Mouse (Mus musculus) embryonic facial prominence, embryonic 13.5 days (tissue): ENCODE data around the gene Tmem132c. TPM values are rescaled to one million over a fixed set of nuclear protein-coding genes. Genes with fewer than 3 reads are reported as not detected.

Source experiments
- ATAC-seq: fragments of 200-750 bp; cut with Nextera tagmentation; 2 replicates; pipeline ENCODE4 v1.8.0; 2017; ENCODE audit warnings: low read depth; ENCODE audit not compliant: insufficient number of reproducible peaks, insufficient read depth, low FRiP score, low TSS enrichment
- H3K27ac ChIP-seq: fragments of 300-500 bp; sonication (generic); 2 replicates; pipeline ENCODE4 v1.5.1; 2015; ENCODE audit warnings: moderate library complexity, mild to moderate bottlenecking, inconsistent platforms
- H3K27me3 ChIP-seq: fragments of 300-500 bp; sonication (generic); 2 replicates; pipeline ENCODE4 v1.6.1; 2015; ENCODE audit warnings: mild to moderate bottlenecking, inconsistent platforms
- H3K36me3 ChIP-seq: fragments of 300-500 bp; sonication (generic); 2 replicates; pipeline ENCODE4 v1.6.1; 2015; ENCODE audit warnings: mild to moderate bottlenecking, inconsistent platforms
- H3K4me1 ChIP-seq: fragments of 300-500 bp; sonication (generic); 2 replicates; pipeline ENCODE4 v1.6.1; 2015; ENCODE audit warnings: inconsistent platforms
- H3K4me2 ChIP-seq: fragments of 300-500 bp; sonication (generic); 2 replicates; pipeline ENCODE4 v1.6.1; 2015; ENCODE audit warnings: moderate library complexity, mild to moderate bottlenecking, inconsistent platforms
- H3K4me3 ChIP-seq: fragments of 300-500 bp; sonication (generic); 2 replicates; pipeline ENCODE4 v1.5.1; 2015; ENCODE audit warnings: mild to moderate bottlenecking, inconsistent platforms
- H3K9ac ChIP-seq: fragments of 300-500 bp; sonication (generic); 2 replicates; pipeline ENCODE4 v1.6.1; 2015; ENCODE audit warnings: mild to moderate bottlenecking, inconsistent platforms
- H3K9me3 ChIP-seq: fragments of 300-500 bp; sonication (generic); 2 replicates; pipeline ENCODE4 v1.6.1; 2016; ENCODE audit warnings: inconsistent platforms
- WGBS: fragments of 180-500 bp; shearing (Covaris S2); methylation state at CpG from one replicate; pipeline ENCODE4 v1.1.7; 2015; ENCODE audit warnings: mixed read lengths; 5-methylcytosine and 5-hydroxymethylcytosine counted together
- polyA plus RNA-seq: library from polyadenylated mRNA; unstranded; fragments of >200 nt; fragmentation: Nextera tagmentation; extraction: Ambion mirVana; gene quantifications from 2 replicates; pipeline ENCODE4 v1.2.1, GENCODE M21; 2015

Tmem132c gene
- polyA plus RNA-seq, 1 experiment from 2014 or later = 55.6 TPM

GRCm38 (mm10) chr5:127423936-127424335 is 182.3 kb downstream of the Tmem132c start:
- H3K27ac ChIP-seq = no peak overlapping the region
- no peaks in the 10 kb centered on the region for H3K36me3 ChIP-seq
- H3K4me1 ChIP-seq = no peaks in the 10 kb centered on the region
- H3K9ac ChIP-seq = no peak overlapping the region
- H3K4me3 ChIP-seq = no peak overlapping the region
- H3K4me2 ChIP-seq = no peak overlapping the region
- ATAC-seq = no peak
- no peaks in the 10 kb centered on the region for H3K9me3 ChIP-seq
- no peaks in the 10 kb centered on the region for H3K27me3 ChIP-seq

- Histone ChIP-seq H3K4me2 (no peak overlapping the region), H3K4me1 (no peaks in the 10 kb centered on the region), H3K4me3 (no peak overlapping the region), H3K9me3 (no peaks in the 10 kb centered on the region), H3K9ac (no peak overlapping the region), H3K36me3 (no peaks in the 10 kb centered on the region), H3K27me3 (no peaks in the 10 kb centered on the region), H3K27ac (no peak overlapping the region)
- ATAC-seq = no peak
- WGBS = 75% methylated on average over 10 of the region's 10 CpGs
Measured at GRCm38 (mm10) chr5:127429124-127429523, 187.5 kb downstream of the Tmem132c start.

GRCm38 (mm10) chr5:127431561-127431960 is 190.0 kb downstream of the Tmem132c start:
- no peak overlapping the region for H3K27ac ChIP-seq
- no peaks in the 10 kb centered on the region for H3K4me1 ChIP-seq
- no peak overlapping the region for H3K4me2 ChIP-seq
- no peak overlapping the region for H3K4me3 ChIP-seq
- H3K9me3 ChIP-seq = no peaks in the 10 kb centered on the region
- no peak for ATAC-seq
- no peaks in the 10 kb centered on the region for H3K36me3 ChIP-seq
- 71% methylated on average over 9 of the region's 9 CpGs for WGBS
- no peaks in the 10 kb centered on the region for H3K27me3 ChIP-seq
- H3K9ac ChIP-seq = no peak overlapping the region

DNA sequence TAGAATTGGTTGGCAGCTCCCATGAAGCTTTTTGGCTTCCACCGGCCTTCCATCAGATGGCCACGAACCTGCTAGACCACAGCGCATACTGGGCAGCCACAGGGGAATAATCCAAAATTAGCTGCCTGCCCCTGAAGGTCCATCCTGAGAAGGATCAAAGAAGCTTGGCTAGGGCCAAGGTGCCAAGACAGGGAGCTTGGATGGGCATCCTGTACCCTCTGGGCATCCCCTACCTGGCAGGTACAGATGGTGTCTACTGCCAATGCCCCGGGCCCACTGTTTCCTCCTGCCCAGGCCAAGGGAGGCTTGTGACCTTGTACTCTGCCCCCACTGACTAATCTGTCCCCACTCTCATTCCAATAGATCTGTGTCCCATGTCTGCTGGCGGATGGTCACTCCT is 195.2 kb downstream of the Tmem132c start:
- Histone ChIP-seq H3K9me3 (0 out of 2 replicates have a peak, but pooled peaks cover 2% of the 10 kb centered on the region), H3K4me2 (no peak overlapping the region), H3K9ac (no peak overlapping the region), H3K27me3 (no peaks in the 10 kb centered on the region), H3K4me1 (no peaks in the 10 kb centered on the region), H3K36me3 (no peaks in the 10 kb centered on the region), H3K27ac (no peak overlapping the region), H3K4me3 (no peak overlapping the region)
- 95% methylated on average over 5 of the region's 5 CpGs for WGBS
- no peak for ATAC-seq

GRCm38 (mm10) chr5:127438639-127439038 is 197.0 kb downstream of the Tmem132c start:
- no peaks in the 10 kb centered on the region for H3K27me3 ChIP-seq
- no peak overlapping the region for H3K9ac ChIP-seq
- no peak overlapping the region for H3K27ac ChIP-seq
- H3K4me2 ChIP-seq = no peak overlapping the region
- ATAC-seq = no peak
- H3K9me3 ChIP-seq = 0 out of 2 replicates have a peak, but pooled peaks cover 2% of the 10 kb centered on the region
- no peaks in the 10 kb centered on the region for H3K36me3 ChIP-seq
- no peaks in the 10 kb centered on the region for H3K4me1 ChIP-seq
- H3K4me3 ChIP-seq = no peak overlapping the region
- WGBS = 88% methylated on average over 4 of the region's 4 CpGs

- H3K4me3 ChIP-seq = no peak overlapping the region
- 51% methylated on average over 10 of the region's 10 CpGs for WGBS
Measured at GRCm38 (mm10) chr5:127441963-127442362, 200.4 kb downstream of the Tmem132c start.

GRCm38 (mm10) chr5:127453580-127453979 is 212.0 kb downstream of the Tmem132c start:
- Histone ChIP-seq H3K36me3 (no peaks in the 10 kb centered on the region), H3K9me3 (peaks cover 2% of the 10 kb centered on the region; the same call in 1 of the 2 replicates), H3K4me1 (peaks cover 4% of the 10 kb centered on the region; the same call in 1 of the 2 replicates), H3K4me2 (no peak overlapping the region), H3K27ac (no peak overlapping the region), H3K9ac (no peak overlapping the region), H3K4me3 (no peak overlapping the region), H3K27me3 (no peaks in the 10 kb centered on the region)
- ATAC-seq = no peak
- WGBS = 30% methylated on average over 4 of the region's 4 CpGs

More at GRCm38 (mm10) chr5:127441963-127442362, 200.4 kb downstream of the Tmem132c start:
- Histone ChIP-seq H3K9me3 (0 out of 2 replicates have a peak, but pooled peaks cover 2% of the 10 kb centered on the region), H3K9ac (no peak overlapping the region), H3K36me3 (no peaks in the 10 kb centered on the region), H3K27ac (no peak overlapping the region), H3K27me3 (no peaks in the 10 kb centered on the region), H3K4me1 (no peaks in the 10 kb centered on the region), H3K4me2 (no peak overlapping the region)
- no peak for ATAC-seq

- H3K27ac ChIP-seq = no peak overlapping the region
- no peak overlapping the region for H3K4me2 ChIP-seq
- H3K9ac ChIP-seq = no peak overlapping the region
- H3K27me3 ChIP-seq = no peaks in the 10 kb centered on the region
- no peaks in the 10 kb centered on the region for H3K36me3 ChIP-seq
- no peak for ATAC-seq
- H3K9me3 ChIP-seq = peaks cover 2% of the 10 kb centered on the region; the same call in 1 of the 2 replicates
- H3K4me1 ChIP-seq = peaks cover 4% of the 10 kb centered on the region; the same call in 1 of the 2 replicates
- no peak overlapping the region for H3K4me3 ChIP-seq
- 78% methylated on average over 7 of the region's 7 CpGs for WGBS
Measured at GRCm38 (mm10) chr5:127454068-127454467, 212.5 kb downstream of the Tmem132c start.

DNA sequence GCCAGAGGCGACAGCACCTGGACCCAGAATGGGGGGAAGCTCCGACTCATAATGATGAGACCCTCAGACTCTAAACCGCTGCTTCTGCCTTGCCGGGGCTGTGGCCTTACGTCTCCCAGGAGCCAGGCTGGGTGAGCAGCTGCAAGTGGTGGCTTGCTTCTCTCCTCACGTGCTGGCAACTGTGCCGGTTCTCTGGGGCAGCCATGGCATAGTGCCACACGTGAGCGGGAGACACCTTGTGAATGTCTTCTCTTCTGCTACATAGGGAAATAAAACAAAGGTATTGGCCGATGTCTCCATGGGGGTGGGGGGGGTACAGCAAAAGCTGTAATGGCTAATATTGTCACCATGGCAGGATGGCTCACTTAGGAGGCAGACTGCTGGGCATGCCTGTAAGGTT is 214.5 kb downstream of the Tmem132c start:
- no peaks in the 10 kb centered on the region for H3K36me3 ChIP-seq
- no peak for ATAC-seq
- H3K27ac ChIP-seq = no peak overlapping the region
- no peak overlapping the region for H3K4me3 ChIP-seq
- peaks cover 4% of the 10 kb centered on the region; the same call in 1 of the 2 replicates for H3K4me1 ChIP-seq
- no peaks in the 10 kb centered on the region for H3K27me3 ChIP-seq
- no peak overlapping the region for H3K4me2 ChIP-seq
- H3K9ac ChIP-seq = no peak overlapping the region
- H3K9me3 ChIP-seq = no peaks in the 10 kb centered on the region
- WGBS = 87% methylated on average over 10 of the region's 10 CpGs

GRCm38 (mm10) chr5:127468151-127468550 is 226.5 kb downstream of the Tmem132c start:
- Histone ChIP-seq H3K36me3 (peaks cover 3% of the 10 kb centered on the region; the same call in 1 of the 2 replicates), H3K4me3 (no peak overlapping the region), H3K27me3 (no peaks in the 10 kb centered on the region), H3K9ac (no peak overlapping the region), H3K4me1 (peaks cover 7% of the 10 kb centered on the region; the same call in 1 of the 2 replicates), H3K4me2 (no peak overlapping the region), H3K27ac (no peak overlapping the region), H3K9me3 (no peaks in the 10 kb centered on the region)
- no peak for ATAC-seq
- WGBS = 53% methylated on average over 5 of the region's 5 CpGs

DNA sequence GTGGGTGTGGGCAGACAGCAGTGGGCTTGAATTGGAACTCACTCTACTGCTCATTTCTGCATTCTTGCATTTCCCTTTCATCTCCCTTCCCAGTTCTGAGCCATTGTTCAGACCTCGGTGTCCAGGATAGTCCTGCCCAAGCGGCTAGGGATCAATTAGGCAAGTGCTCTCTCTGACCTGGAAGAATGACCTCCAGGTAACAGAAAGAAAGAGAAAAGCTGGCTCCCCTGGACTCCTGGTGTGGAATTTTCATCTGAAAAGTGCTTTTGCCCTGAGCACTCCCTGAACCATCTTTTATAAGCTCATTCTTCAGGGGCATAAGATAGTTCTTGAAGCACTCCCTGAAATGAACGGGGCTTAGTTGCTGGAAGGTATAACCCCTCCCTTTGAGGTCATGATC is 228.7 kb downstream of the Tmem132c start:
- WGBS = 19% methylated on average over 3 of the region's 3 CpGs
- Histone ChIP-seq H3K9ac (no peak overlapping the region), H3K4me2 (no peak overlapping the region), H3K9me3 (no peaks in the 10 kb centered on the region), H3K27ac (no peak overlapping the region), H3K4me3 (no peak overlapping the region), H3K27me3 (no peaks in the 10 kb centered on the region), H3K4me1 (peaks cover 12% of the 10 kb centered on the region), H3K36me3 (no peaks in the 10 kb centered on the region)
- ATAC-seq = no peak

GRCm38 (mm10) chr5:127471902-127472301 is 230.3 kb downstream of the Tmem132c start:
- Histone ChIP-seq H3K27ac (no peak overlapping the region), H3K4me1 (peaks cover 22% of the 10 kb centered on the region), H3K9me3 (no peaks in the 10 kb centered on the region), H3K4me3 (no peak overlapping the region), H3K27me3 (no peaks in the 10 kb centered on the region), H3K9ac (no peak overlapping the region), H3K4me2 (no peak overlapping the region), H3K36me3 (no peaks in the 10 kb centered on the region)
- WGBS = 58% methylated on average over 5 of the region's 5 CpGs
- no peak for ATAC-seq
